Mouse (Mus musculus) frontal cortex, postnatal 25 days (tissue): ENCODE data around the gene Slc36a3.
A peak's percentile ranks its signal among the peaks of the same experiment; 100 is the strongest.
"Not testable (repeated sequence)": the region's sequence is repeated elsewhere in the genome, so short reads cannot be mapped to it uniquely, and the experiment has no call there.

Experiments
- DNase-seq, 2 experiments: peaks; one replicate each; pipeline ENCODE4 v3.0.0; 2022; ENCODE audit warnings: low spot score in 2 of 2

Slc36a3 gene

DNA sequence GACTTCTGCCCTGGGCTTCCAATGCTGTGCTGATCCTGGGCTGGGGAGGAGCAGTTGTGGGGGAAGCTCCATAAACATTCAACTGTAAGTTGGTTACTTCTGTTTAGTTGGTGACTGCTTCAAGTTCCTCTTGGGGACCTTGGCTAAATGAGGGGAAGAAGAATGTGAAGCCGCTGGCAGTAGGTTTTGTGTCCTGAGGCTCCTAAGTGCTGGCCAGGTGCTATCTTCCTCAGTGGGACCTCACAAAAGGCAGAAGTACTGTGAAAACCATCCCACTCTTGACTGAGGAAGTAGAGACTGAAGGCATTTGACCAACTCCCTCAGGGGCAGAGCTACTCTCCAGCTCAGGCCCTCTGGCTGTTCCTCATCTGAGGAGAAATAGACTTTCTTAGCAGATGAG lies 44.9 kb downstream of the Slc36a3 start:
- DNase-seq, result no peak

DNA sequence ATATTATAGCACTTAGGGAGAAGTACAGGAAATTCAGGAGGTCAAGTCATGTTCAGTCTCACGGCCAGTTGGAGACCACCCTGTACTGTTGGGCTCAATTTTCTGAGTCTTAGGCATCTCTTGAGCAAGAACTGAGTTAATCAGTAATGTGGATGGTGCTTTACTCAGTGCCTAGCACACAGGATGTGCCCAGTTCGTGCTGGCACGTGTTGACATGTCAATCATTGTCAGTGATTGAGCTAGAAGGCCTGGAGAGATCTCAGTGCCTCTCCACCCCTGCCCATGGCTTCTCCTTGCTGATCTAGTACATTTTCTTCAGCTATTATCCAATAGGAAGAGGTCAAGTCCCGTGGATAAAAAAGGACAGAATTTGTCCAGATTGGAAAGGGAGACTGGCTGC lies 46.1 kb downstream of the Slc36a3 start:
- DNase-seq, result no peak

- no peak for DNase-seq
Observed at GRCm38 (mm10) chr11:55103229-55103628, 48.3 kb downstream of the Slc36a3 start.

DNA sequence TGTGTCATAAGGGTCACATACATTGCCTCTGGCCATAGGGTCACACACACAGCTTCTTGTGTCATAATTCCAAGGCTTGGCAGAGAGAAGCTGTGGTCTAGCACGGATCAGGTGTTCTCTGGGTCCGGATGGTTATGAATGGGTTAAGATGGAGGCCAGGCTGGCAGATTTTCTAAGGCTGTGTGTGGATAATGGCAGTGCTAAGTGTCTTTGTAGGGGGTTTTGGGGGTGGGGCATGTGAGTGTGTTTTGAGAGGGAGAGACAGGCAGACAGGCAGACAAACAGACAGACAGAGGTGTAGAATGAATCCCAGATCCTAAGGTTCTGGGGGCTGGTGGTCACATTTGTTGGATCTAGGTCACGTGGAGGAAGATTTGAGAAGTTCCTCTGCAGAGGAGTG lies 49.5 kb downstream of the Slc36a3 start:
- DNase-seq, result no peak

- DNase-seq, result no peak
Observed at GRCm38 (mm10) chr11:55099868-55100267, 51.6 kb downstream of the Slc36a3 start.

DNA sequence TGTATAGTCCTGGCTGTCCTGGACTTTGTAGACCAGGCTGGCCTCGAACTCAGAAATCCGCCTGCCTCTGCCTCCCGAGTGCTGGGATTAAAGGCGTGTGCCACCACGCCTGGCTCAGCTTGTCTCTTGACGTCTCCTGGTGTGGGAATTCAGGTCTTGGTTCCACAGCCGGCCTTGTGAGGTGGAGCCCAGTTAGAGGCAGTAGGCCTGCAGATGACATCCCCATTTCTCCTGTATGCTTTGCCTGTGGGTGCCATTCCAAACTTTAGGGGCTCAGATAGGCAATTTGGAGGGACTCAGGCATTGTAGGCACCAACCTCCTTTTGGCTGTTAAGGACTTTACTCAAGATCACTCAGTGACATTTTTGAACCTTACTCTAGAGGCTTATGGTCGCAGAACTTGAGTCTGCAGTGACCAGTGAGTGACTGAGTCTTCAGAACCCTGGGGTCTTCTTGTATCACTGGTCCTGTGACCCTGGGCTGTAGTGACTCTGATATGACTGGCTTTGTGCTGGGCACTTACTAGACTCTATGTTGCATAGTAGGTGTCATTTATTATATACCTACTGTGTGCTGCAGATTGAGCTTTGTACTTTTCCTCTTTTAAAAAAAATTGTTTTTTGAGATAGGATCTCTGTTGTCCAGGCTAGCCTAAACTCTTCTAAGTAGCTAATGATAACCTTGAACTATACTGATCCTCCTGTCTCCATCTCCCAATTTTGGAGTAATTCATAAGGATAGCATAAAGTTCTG lies 52.3 kb downstream of the Slc36a3 start:
- no peak for DNase-seq

DNA sequence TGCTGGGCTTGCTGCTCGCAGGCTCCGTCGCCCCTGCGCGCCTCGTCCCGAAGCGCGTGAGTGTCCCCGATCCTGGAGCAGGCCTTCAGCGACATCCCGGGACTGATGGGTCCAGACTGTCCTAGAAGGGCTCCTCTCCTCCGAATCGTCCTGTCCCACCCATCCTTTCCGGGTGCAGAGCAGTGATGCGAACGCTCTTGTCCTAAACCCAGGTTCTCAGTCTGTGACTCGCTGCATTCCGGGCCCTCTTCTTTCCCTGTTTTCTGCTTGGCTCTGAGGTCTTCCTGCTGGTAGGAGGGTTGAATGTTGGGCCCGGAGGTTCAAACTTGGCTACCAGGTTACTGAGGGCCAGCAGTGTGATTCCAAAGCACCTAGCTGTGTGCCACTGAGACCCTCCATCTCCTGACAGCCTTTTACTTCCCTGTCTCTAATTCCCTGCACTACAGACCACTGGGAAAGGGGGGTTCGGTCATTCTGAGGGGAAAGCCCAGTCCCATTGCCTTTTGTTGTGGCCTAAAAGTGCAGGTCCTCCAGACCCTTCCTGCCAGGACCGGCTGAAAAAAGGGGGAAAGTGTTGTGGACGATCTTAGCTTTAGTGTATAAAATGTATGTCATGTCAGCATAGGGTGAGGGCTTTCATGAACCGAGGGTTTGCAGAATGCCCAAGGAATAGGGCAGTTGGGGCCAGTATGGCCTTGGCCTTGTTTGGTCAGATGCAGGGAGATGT lies 53.2 kb downstream of the Slc36a3 start:
- DNase-seq, result no peak

DNA sequence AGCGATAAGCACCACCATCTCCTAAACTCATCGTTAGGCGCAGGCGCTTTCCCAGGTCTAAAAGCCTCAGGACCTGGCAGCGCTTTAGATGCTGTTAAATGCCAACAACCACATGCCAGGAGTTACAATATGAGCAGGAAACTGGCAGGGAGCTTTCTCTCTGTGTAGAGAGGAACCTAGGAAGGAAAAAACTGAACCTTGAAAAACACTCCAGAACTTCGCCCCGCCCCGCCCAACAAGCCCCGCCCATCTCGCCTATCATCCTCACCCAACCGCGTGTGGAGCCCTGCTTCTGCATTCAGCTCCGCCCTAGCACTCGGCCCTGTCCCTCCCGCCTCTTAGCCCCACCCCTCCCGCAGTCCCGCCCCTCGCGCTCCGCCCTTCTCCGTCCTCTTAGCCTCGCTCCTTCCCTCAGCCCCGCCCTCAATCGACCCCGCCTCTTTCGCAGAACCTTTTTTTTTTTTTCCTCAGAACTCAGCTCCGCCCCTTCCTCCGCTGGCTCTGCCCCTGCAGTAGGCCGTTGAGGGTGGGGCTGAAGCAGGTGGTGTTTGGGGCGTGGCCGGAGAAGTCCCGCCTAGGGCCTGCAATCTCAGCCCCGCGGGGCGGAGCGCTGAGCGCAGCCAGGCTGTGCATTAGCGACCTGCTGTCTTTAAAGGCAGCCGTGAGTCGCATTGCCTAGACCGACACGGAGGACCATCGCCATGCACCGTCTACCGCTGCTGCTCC lies 53.9 kb downstream of the Slc36a3 start, which contains the start of gene Gm2a:
Gene Gm2a (plus strand): TSS at position 653 of the 726 bp plus-strand sequence.
- peak; percentile 78 to 85 for DNase-seq

GRCm38 (mm10) chr11:55096731-55097462 lies 54.6 kb downstream of the Slc36a3 start:
- no peak for DNase-seq

GRCm38 (mm10) chr11:55096296-55096695 lies 55.2 kb downstream of the Slc36a3 start:
- DNase-seq, result not testable (repeated sequence)

DNA sequence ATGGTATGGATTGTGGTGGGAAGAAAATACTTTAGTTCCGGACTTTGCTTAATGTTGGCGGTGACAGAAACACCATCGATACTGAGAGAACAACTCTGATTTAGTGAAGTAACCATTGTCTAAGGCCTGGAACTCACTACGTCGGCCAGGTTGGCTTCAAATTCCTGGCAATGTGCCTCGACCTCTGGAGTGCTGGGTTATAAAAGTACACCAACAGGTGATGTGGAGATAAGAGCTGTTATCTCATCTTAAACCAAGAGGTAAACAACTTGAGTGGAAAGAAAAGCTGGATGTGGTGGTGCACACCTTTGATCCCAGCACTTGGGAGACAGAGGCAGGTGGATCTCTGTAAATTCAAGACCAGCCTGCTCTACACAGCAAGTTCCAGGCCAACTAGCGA lies 58.4 kb downstream of the Slc36a3 start:
- DNase-seq, result no peak

GRCm38 (mm10) chr11:55089892-55090291 lies 61.6 kb downstream of the Slc36a3 start:
- DNase-seq, result no peak

GRCm38 (mm10) chr11:55087006-55087405 lies 64.5 kb downstream of the Slc36a3 start:
- peak; percentile 55 to 59 for DNase-seq

DNA sequence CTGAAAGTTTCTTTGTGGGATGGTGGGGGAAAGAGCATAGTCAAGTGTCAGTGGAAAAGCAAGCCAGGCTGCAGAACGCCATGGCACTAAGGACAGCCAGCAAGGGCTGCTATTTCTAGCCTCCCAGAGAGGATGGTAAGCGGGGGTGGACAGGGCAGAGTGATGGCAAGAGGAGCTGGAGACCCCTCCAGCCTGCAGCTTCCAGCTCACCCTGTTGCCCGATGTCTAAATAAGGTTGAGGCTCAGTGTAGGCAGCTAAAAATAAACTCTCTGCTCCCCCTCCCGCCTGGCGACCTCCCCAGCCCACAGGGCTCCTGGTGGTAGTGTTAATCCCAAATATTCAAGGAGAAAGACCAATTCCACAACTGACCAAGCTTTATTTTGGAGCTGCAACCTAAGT lies 66.1 kb downstream of the Slc36a3 start:
- no peak for DNase-seq

DNA sequence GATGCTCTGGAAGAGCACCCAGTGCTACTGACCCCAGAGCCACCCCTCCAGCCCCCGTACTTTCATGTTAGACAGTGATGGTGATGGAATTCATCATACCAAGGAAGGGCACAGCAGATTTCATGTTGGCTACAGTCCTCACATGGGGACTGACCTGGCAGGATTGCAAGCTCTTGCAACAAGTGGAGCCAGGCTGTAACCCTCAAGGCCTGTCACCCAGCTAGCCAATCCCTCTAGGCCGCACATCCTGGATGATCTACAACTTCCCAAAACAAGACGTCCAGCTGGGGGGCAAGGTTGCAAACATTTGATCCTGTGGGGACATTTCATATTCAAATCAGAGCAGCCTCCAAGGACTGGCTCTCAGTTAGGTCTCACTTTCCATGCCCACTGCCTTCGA lies 66.9 kb downstream of the Slc36a3 start:
- no peak for DNase-seq

DNA sequence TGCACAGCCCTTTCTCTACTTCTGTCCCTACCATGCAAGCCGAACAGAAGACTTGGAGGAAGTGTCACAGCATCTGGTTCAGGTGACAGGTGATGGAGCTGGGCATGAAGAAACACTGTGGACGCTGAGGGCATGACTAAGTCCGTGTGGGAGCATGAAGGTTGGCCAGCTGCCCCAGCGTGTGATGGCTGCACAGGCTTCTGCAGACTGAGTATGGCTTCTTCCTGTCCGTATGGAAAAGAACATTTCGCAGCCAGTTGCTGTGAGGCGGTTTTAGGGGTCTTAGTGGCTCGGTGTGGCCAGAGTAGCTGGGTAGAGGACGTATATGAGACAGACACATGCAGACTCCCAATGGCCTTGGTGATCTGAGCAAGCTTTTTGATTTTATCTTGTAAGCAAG lies 70.3 kb downstream of the Slc36a3 start:
- DNase-seq, result no peak

DNA sequence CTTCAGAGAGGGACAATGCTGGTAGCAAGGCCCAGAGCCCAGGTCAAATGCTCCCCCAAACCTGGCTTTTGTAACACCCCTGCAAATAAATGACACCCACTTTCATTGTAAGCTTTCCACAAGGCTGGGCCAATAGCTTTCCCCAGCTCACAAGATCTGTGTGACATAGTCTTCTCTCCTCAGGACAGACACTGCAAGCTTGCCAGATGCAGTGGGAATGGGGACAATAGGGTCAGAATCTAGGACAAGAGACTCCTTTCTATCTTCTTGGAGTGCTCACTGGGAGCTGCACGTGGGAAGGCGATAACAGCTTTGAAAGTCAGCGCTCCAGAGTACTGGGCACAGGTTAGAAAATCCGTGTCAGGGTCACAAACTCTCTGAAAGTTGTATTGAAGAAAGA lies 72.3 kb downstream of the Slc36a3 start:
- no peak for DNase-seq

DNA sequence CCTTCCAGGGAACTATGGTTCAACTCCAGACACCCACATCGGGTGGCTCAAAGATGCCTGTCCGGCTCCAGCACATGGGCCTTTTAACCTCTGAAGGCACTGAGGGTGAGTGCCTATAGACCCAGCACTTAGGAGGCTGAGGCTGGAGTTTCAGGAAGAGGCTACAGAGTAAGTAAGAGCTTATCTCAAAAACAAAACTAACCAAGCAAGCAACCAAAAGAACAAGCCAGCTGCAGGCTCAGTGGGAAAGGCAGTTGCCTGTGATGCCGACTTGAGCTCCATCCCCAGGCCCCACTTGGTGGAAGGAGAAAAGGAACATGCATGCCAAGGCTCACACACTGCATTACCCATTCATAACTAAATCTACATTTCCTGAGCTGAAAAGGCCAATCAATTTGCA lies 73.0 kb downstream of the Slc36a3 start:
- no peak for DNase-seq

DNA sequence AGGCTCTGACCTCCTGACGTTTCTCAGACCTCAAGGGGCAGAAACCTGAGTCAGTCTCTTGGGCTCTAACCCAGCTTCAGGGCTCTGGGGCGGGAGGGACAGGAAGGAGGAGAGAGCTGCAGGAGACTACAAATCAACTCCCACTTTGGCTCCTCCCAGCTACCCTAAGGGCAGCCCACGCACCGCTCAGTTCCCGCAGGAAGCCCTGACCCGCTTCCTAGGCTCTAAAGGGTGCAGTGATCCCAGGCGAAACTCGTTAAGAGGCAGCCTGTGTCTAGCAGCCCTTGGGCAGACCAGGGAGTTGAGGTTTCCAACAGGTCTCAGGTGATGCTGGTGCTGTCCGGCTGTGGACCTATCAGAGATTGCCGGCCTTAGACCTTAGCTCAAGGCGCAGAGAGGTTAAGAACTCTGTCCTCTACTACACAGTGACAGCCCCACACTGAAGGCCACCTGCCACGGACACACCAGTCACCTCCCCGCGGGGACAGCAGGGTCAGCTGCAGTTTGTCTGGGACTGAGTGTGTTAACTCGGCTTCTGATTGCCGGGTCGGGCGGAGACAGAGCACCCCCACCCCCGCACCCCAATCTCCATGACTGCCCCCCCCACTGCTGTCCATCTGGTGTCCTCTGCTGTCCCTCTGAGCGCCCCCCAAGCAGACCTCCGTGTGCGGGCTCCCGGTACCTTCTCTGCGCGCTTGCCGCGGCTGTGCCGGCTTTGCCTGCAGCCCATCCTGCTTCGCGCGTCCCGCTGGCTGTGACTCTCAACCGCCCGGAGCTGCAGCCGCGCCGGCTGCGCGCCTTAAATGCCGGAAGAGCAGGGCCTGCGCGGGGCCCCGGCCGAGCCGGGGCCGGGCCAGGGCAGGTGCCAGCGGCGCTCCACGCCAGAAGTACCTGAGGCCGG lies 73.9 kb downstream of the Slc36a3 start, which contains the start of gene Ccdc69:
Gene Ccdc69 (minus strand): TSS at position 801 of the 901 bp plus-strand sequence.
- DNase-seq, result no peak

DNA sequence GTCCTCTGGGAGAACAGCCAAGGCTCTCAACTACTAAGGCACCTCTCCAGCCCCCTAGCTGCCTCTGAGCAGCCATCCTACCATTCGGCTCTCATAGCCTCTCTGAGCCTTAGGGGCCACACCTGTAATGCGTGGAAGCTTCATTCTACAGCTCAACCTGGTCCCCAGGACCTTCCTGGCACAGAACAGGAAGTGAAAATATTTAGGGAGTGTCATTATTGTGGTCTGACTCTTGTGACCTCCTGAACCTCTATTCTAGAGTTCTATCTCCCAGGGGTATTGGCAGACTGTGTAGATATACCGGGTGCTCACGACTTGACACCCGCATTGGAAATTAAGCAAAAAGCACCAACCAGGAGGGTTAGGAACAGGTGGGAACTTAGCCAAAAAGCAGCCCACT lies 75.3 kb downstream of the Slc36a3 start:
- no peak for DNase-seq

- no peak for DNase-seq
Observed at GRCm38 (mm10) chr11:55075602-55076001, 75.9 kb downstream of the Slc36a3 start.
